In genomic region chr19:19104581-19104980, GRCm38 (mm10) we compare ENCODE assay signal across 36 mouse cellular contexts. TPM values are rescaled to one million over a fixed set of nuclear protein-coding genes. Genes with fewer than 3 reads are reported as not detected.
"Had no signal": no experiment of that assay in that cellular context is flagged by ENCODE, and none has a peak within 500 bp of the region (broad histone marks: within the 10 kb centered on the region; RNA-seq: fewer than 3 reads in every experiment).

No protein-coding gene starts in this region.

- H3K4me1 ChIP-seq: limb, embryonic 10.5 days; limb, embryonic 15.5 days; liver, embryonic 12.5 days; liver, embryonic 13.5 days; liver, embryonic 15.5 days; lung, embryonic 15.5 days had no signal

- H3K9me3 ChIP-seq: limb, embryonic 10.5 days; limb, embryonic 12.5 days; limb, embryonic 13.5 days; limb, embryonic 15.5 days; liver, embryonic 12.5 days; liver, embryonic 13.5 days; liver, embryonic 15.5 days; lung, embryonic 15.5 days; megakaryocyte, embryonic 14.5 days; midbrain, embryonic 10.5 days; midbrain, embryonic 12.5 days; midbrain, embryonic 13.5 days; midbrain, embryonic 15.5 days had no signal

- ATAC-seq: liver, embryonic 12.5 days; liver, postnatal 0 days; lung, postnatal 0 days; midbrain, embryonic 13.5 days; midbrain, embryonic 15.5 days; midbrain, embryonic 16.5 days had no signal

- H3K4me3 ChIP-seq: limb, embryonic 10.5 days; limb, embryonic 12.5 days; limb, embryonic 13.5 days; limb, embryonic 15.5 days; liver, embryonic 12.5 days; liver, embryonic 13.5 days; liver, embryonic 15.5 days; lung, embryonic 15.5 days; megakaryocyte, embryonic 14.5 days; midbrain, embryonic 10.5 days; midbrain, embryonic 12.5 days; midbrain, embryonic 13.5 days; midbrain, embryonic 15.5 days; myocyte had no signal

- H3K36me3 ChIP-seq: limb, embryonic 10.5 days; limb, embryonic 12.5 days; limb, embryonic 13.5 days; limb, embryonic 15.5 days; liver, embryonic 12.5 days; liver, embryonic 13.5 days; liver, embryonic 15.5 days; lung, embryonic 15.5 days; midbrain, embryonic 10.5 days; midbrain, embryonic 12.5 days; midbrain, embryonic 13.5 days; midbrain, embryonic 15.5 days had no signal

- H3K4me2 ChIP-seq: limb, embryonic 12.5 days; limb, embryonic 13.5 days; limb, embryonic 15.5 days; liver, embryonic 11.5 days; liver, embryonic 12.5 days; liver, embryonic 13.5 days; liver, embryonic 15.5 days; lung, embryonic 14.5 days; lung, embryonic 15.5 days; midbrain, embryonic 11.5 days; midbrain, embryonic 12.5 days; midbrain, embryonic 13.5 days; midbrain, embryonic 15.5 days had no signal

- H3K27ac ChIP-seq: limb, embryonic 10.5 days; limb, embryonic 12.5 days; limb, embryonic 13.5 days; limb, embryonic 15.5 days; liver, embryonic 12.5 days; liver, embryonic 13.5 days; liver, embryonic 14.5 days; liver, embryonic 15.5 days; lung, embryonic 15.5 days; macrophage; midbrain, embryonic 10.5 days; midbrain, embryonic 12.5 days; midbrain, embryonic 13.5 days; midbrain, embryonic 15.5 days had no signal

- DNase-seq: left cerebral cortex, postnatal 4 days; liver; liver, embryonic 13.5 days; liver, postnatal 0 days; lung, adult 18-20 months; lung, adult 2 months; lung, embryonic 14.5 days; lung, postnatal 10 days; lung, postnatal 14 days; lung, postnatal 36 days; lung, postnatal 4 days; midbrain, embryonic 14.5 days had no signal

- H3K27me3 ChIP-seq: midbrain, embryonic 15.5 days had no signal

- H3K9ac ChIP-seq: limb, embryonic 12.5 days; limb, embryonic 13.5 days; limb, embryonic 15.5 days; liver, embryonic 12.5 days; liver, embryonic 13.5 days; liver, embryonic 14.5 days; liver, embryonic 15.5 days; liver, postnatal 0 days; lung, embryonic 14.5 days; lung, embryonic 15.5 days; midbrain, embryonic 12.5 days; midbrain, embryonic 13.5 days; midbrain, embryonic 15.5 days had no signal

RNA-seq across cellular contexts. Expression of gene Rorb, which starts 6.4 kb away (rescaled TPM):
- total RNA-seq: liver, adult 2 months; megakaryocyte progenitor cell, adult 5-6 weeks; megakaryocyte, adult 5-6 weeks; megakaryocyte-erythroid progenitor cell, adult 5-6 weeks; monocyte, adult 5-6 weeks had no signal
- polyA plus RNA-seq: liver, adult 2 months; liver, embryonic 14.5 days; liver, postnatal 0 days; macrophage had no signal
